Mouse (Mus musculus) limb, embryonic 14.5 days (tissue): ENCODE data around the gene 4933417A18Rik. TPM values are rescaled to one million over a fixed set of nuclear protein-coding genes. Genes with fewer than 3 reads are reported as not detected.

ENCODE experiments used
- ATAC-seq: fragments of 200-750 bp; cut with Nextera tagmentation; 2 replicates; pipeline ENCODE4 v1.8.0; 2017; ENCODE audit warnings: low read depth, moderate number of reproducible peaks, moderate TSS enrichment; ENCODE audit not compliant: low FRiP score
- DNase-seq: peaks from one replicate; pipeline ENCODE4 v3.0.0-alpha.2; 2015; ENCODE audit warnings: low spot score
- H3K27ac ChIP-seq: fragments of 300-500 bp; sonication (generic); replicated peaks from 2 replicates; pipeline ENCODE4 v1.5.1; 2014; ENCODE audit warnings: low read depth, mild to moderate bottlenecking, low read length, moderate library complexity, mixed read lengths
- H3K27me3 ChIP-seq: fragments of 300-500 bp; sonication (generic); 2 replicates; pipeline ENCODE4 v1.6.1; 2014; ENCODE audit warnings: low read length, mixed read lengths; ENCODE audit not compliant: control insufficient read depth, insufficient read depth
- H3K36me3 ChIP-seq: fragments of 300-500 bp; sonication (generic); 2 replicates; pipeline ENCODE4 v1.6.1; 2014; ENCODE audit warnings: mild to moderate bottlenecking, low read length, moderate library complexity, mixed read lengths; ENCODE audit not compliant: control insufficient read depth, insufficient read depth
- H3K4me1 ChIP-seq: fragments of 300-500 bp; sonication (generic); 2 replicates; pipeline ENCODE4 v1.6.1; 2014; ENCODE audit warnings: antibody characterized with exemption, low read length, mixed read lengths; ENCODE audit not compliant: control insufficient read depth, insufficient read depth
- H3K4me2 ChIP-seq: fragments of 300-500 bp; sonication (generic); replicated peaks from 2 replicates; pipeline ENCODE4 v1.6.1; 2014; ENCODE audit warnings: low read depth, mild to moderate bottlenecking, low read length, moderate library complexity; ENCODE audit not compliant: severe bottlenecking
- H3K4me3 ChIP-seq: fragments of 300-500 bp; sonication (generic); replicated peaks from 2 replicates; pipeline ENCODE4 v1.5.1; 2014; ENCODE audit warnings: low read length
- H3K9ac ChIP-seq: fragments of 300-500 bp; sonication (generic); 2 replicates; pipeline ENCODE4 v1.6.1; 2014; ENCODE audit warnings: mild to moderate bottlenecking, low read depth, low read length, moderate library complexity; ENCODE audit not compliant: severe bottlenecking
- H3K9me3 ChIP-seq: fragments of 300-500 bp; sonication (generic); 2 replicates; pipeline ENCODE4 v1.6.1; 2016; ENCODE audit warnings: low read length; ENCODE audit not compliant: control insufficient read depth
- POLR2A ChIP-seq: fragments of 200-500 bp; IDR thresholded peaks from 2 replicates; pipeline ENCODE4 v1.8.0; 2012; ENCODE audit warnings: inconsistent platforms, mild to moderate bottlenecking, moderate library complexity, borderline replicate concordance; ENCODE audit not compliant: insufficient read depth, insufficient read length; ENCODE audit errors: extremely low read depth
- WGBS: fragments of 180-500 bp; shearing (Covaris S2); extraction: QIAGEN DNeasy Blood & Tissue Kit; methylation state at CpG from one replicate; pipeline ENCODE4 v1.1.7; 2014; 5-methylcytosine and 5-hydroxymethylcytosine counted together
- polyA plus RNA-seq, 2 experiments: library from polyadenylated mRNA; depleted of rRNA in 1 of 2; stranded (reverse) in 1 of 2; unstranded in 1 of 2; fragments of >200 nt; fragmentation: Nextera tagmentation in 1 of 2; extraction: Ambion mirVana in 1 of 2; gene quantifications; 2 replicates each; pipeline versions ENCODE4 v1.2.1 to v1.2.3; 2012 to 2014

The 4933417A18Rik gene
- polyA plus RNA-seq, 2 experiments = not detected

DNA sequence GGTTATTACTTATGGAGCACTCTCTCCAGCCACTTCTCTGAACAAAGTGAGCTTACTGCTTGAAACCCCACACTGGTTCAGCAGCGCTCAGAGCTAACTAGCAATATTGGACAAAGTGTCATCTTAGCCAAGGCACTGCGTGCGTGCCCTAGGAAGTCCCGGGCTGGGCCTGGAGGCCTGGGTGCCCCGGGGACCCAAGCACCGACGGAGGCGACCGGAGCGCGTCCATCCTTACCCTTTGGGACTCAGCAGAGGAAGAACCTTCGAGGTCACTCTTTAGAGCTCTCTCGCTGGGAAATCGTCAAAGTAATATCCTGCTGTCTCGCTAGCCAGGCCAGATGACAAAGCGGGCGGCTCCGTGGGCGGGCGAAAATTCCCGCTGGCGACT lies 69.4 kb downstream of the 4933417A18Rik start:
- 1% methylated on average over 22 of the region's 22 CpGs for WGBS
- peak overlapping the region; percentile 68 for H3K4me2 ChIP-seq
- DNase-seq (peak; percentile 30), ATAC-seq (peak; percentile 46)
- peak overlapping the region; percentile 67 for H3K4me3 ChIP-seq
- H3K27me3 ChIP-seq = no peaks in the 10 kb centered on the region
- no peaks in the 10 kb centered on the region for H3K9me3 ChIP-seq
- TF ChIP-seq POLR2A = no peak
- peaks cover 18% of the 10 kb centered on the region for H3K36me3 ChIP-seq
- peaks cover 14% of the 10 kb centered on the region for H3K4me1 ChIP-seq
- peak overlapping the region; percentile 87 for H3K27ac ChIP-seq
- peak overlapping the region; percentile 89 for H3K9ac ChIP-seq

DNA sequence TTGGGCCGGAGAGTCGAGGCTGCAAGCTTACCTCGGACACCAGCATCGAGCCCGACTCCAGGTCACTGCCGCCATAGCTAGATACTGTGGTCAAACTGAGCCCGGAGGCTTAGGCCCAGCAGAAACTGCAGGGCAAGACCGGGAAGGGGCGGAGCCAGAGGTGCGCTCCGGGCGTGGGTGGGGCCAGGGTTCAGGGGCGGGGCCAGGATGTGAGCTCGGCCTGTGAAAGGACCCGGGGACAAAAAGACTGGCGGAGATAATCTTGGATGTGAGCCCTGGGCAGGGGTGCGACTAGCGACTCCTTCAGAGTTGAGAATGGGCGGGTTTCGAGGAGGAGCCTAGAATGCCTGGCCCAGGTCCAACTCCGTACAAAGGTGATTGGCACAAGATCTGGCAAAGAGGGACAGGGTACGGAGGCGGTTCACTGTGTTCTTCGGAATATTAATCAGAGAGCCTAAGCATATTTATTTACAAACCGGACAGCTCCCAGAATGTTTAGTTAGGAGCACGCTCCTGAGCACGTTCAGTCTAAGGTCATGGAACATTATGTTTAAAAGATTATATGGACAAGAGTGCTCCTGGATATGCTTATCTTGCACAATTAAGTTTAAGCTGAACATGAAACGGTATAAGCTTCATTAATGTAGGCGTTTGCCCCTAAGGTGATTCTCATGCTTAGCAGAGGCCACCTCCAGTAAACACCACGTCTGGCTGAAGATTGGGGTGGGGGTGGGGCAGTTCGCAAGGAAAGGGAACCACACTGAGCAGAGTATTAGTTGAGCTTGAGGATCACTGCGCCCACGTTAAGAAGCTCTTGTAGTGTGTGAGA lies 70.0 kb downstream of the 4933417A18Rik start:
- peak overlapping the region; percentile 87 for H3K27ac ChIP-seq
- peak overlapping the region; percentile 68 for H3K4me2 ChIP-seq
- TF ChIP-seq POLR2A = peak; percentile 59; the same call in 1 of the 2 replicates
- WGBS = 1% methylated on average over 33 of the region's 33 CpGs
- peak; percentile 94 for DNase-seq
- peak overlapping the region; percentile 89 for H3K9ac ChIP-seq
- no peaks in the 10 kb centered on the region for H3K27me3 ChIP-seq
- no peaks in the 10 kb centered on the region for H3K9me3 ChIP-seq
- H3K4me1 ChIP-seq = peaks cover 14% of the 10 kb centered on the region
- peak overlapping the region; percentile 67 for H3K4me3 ChIP-seq
- peaks cover 13% of the 10 kb centered on the region for H3K36me3 ChIP-seq
- ATAC-seq = peak; percentile 96

DNA sequence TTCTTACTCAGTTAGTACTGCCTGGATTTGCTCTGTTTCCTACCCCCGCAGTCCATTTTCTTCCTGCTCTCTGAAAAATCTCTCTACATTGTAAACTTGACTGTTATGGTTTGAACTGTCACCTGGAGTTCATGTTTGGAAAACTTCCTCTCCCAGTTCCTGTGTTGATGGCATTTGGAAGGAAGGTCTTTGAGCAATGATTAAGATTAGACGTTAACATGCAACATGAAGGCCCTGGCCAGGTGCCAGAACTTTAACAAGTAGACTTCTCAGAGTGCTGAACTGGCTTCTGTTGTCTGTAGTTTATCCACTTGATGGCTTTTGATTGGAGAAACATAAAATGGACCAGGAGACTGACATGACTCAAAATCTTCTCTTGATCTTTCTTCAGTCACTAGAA lies 71.7 kb downstream of the 4933417A18Rik start:
- WGBS = 60% methylated on average over 2 of the region's 2 CpGs
- no peak for TF ChIP-seq POLR2A
- H3K4me2 ChIP-seq = no peak overlapping the region
- no peaks in the 10 kb centered on the region for H3K9me3 ChIP-seq
- no peak overlapping the region for H3K4me3 ChIP-seq
- DNase-seq = no peak
- H3K27ac ChIP-seq = no peak overlapping the region
- peaks cover under 1% of the 10 kb centered on the region; the same call in 1 of the 2 replicates for H3K36me3 ChIP-seq
- H3K27me3 ChIP-seq = no peaks in the 10 kb centered on the region
- no peak for ATAC-seq
- no peak overlapping the region for H3K9ac ChIP-seq
- peaks cover 14% of the 10 kb centered on the region for H3K4me1 ChIP-seq

Other genes with a start within 250 kb of the 4933417A18Rik start
- not detected in 2 replicates for gene Fam50b, start 189.6 kb upstream of the 4933417A18Rik start, polyA plus RNA-seq (2012; rRNA removed)
- not detected in 2 replicates for gene Fam50b, start 189.6 kb upstream of the 4933417A18Rik start, polyA plus RNA-seq (2014; fragmentation: Nextera tagmentation; extraction: Ambion mirVana)
- gene Prpf4b, start 49.1 kb upstream of the 4933417A18Rik start, polyA plus RNA-seq (2012; rRNA removed) = 112 and 155 TPM in 2 replicates
- gene Prpf4b, start 49.1 kb upstream of the 4933417A18Rik start, polyA plus RNA-seq (2014; fragmentation: Nextera tagmentation; extraction: Ambion mirVana) = 81.1 and 88.5 TPM in 2 replicates
- 0.76 and 1.2 TPM in 2 replicates for gene Fam217a, start 99 bp upstream of the 4933417A18Rik start, polyA plus RNA-seq (2012; rRNA removed)
- 0.73 and 1.0 TPM in 2 replicates for gene Fam217a, start 99 bp upstream of the 4933417A18Rik start, polyA plus RNA-seq (2014; fragmentation: Nextera tagmentation; extraction: Ambion mirVana)
- 0.78 and 0.94 TPM in 2 replicates for gene Eci3, start 39.4 kb downstream of the 4933417A18Rik start, polyA plus RNA-seq (2012; rRNA removed)
- 1.2 TPM in 2 replicates for gene Eci3, start 39.4 kb downstream of the 4933417A18Rik start, polyA plus RNA-seq (2014; fragmentation: Nextera tagmentation; extraction: Ambion mirVana)
- 105 and 112 TPM in 2 replicates for gene Eci2, start 102.7 kb downstream of the 4933417A18Rik start, polyA plus RNA-seq (2012; rRNA removed)
- 152 and 161 TPM in 2 replicates for gene Eci2, start 102.7 kb downstream of the 4933417A18Rik start, polyA plus RNA-seq (2014; fragmentation: Nextera tagmentation; extraction: Ambion mirVana)